Mouse (Mus musculus) brain, embryonic 14.5 days (tissue): ENCODE data around the gene Inpp5d. TPM values are rescaled to one million over a fixed set of nuclear protein-coding genes. Genes with fewer than 3 reads are reported as not detected.

Experiments used
- DNase-seq: peaks from one replicate; pipeline ENCODE4 v3.0.0-alpha.2; 2011; ENCODE audit warnings: low read depth
- CTCF ChIP-seq: fragments of 200-500 bp; IDR thresholded peaks from 2 replicates; pipeline ENCODE4 v1.5.1; 2012; ENCODE audit warnings: inconsistent platforms, mild to moderate bottlenecking, moderate library complexity, borderline replicate concordance; ENCODE audit not compliant: insufficient read depth, insufficient read length; ENCODE audit errors: extremely low read depth
- POLR2A ChIP-seq: fragments of 200-500 bp; IDR thresholded peaks from 2 replicates; pipeline ENCODE4 v1.6.1; 2012; ENCODE audit warnings: mild to moderate bottlenecking, inconsistent platforms, borderline replicate concordance; ENCODE audit not compliant: poor library complexity, insufficient read depth, insufficient read length, severe bottlenecking; ENCODE audit errors: extremely low read depth
- polyA plus RNA-seq: library from polyadenylated mRNA; depleted of rRNA; stranded (reverse); fragments of >200 nt; gene quantifications from 2 replicates; pipeline ENCODE4 v1.2.3, GENCODE M21; 2012; rRNA removed

The Inpp5d gene
- polyA plus RNA-seq, 1 experiment: 4.6 TPM

DNA sequence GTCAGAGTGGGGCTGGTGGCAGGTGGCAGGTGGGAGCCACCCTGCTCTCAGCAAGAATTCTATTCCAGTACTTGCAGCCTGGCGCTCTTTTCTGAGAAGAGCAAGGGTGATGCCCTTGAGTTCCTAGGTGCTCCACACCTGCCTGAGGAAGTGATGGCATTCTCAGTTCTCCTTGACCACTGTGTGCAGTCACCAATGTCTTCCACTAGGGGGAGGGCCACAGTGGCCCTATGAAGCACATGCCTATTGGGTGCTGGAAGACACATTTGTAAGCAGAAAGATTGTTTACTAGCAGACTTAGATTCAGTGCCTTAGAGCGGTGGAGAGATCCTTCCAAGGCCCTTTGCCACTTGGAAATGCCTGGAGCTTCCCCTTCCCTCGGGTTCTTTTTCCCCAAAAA, 146.1 kb downstream of the Inpp5d start:
- no peak for DNase-seq
- peak; percentile 42; the same call in 1 of the 2 replicates for TF ChIP-seq CTCF
- TF ChIP-seq POLR2A: no peak

DNA sequence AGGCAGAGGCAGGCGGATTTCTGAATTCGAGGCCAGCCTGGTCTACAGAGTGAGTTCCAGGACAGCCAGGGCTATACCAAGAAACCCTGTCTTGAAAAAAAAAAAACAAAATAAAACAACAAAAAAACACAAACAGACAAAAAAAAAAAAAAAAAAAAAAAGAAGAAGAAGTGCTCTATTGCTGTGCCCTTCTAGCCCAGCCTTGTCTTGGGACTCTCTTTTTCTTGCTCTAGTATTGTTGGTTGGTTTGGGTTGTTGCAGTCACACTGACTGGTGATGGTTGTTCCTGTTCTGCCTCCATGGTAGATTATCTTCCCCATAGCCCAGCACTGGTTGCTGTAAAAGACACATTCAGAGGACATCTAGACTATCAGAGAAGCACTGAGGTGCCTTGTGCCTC, 149.2 kb downstream of the Inpp5d start:
- DNase-seq: no peak
- TF ChIP-seq POLR2A: no peak
- TF ChIP-seq CTCF: no peak

Other genes with a start within 250 kb of the Inpp5d start
- gene Kcnj13, start 225.6 kb upstream of the Inpp5d start, polyA plus RNA-seq: 2.7 and 6.8 TPM in 2 replicates
- 0.40 and 1.0 TPM in 2 replicates for gene Snorc, start 150.0 kb upstream of the Inpp5d start, polyA plus RNA-seq
- gene Neu2, start 110.4 kb upstream of the Inpp5d start, polyA plus RNA-seq: 0.16 and 0.22 TPM in 2 replicates
- gene Ngef, start 46.4 kb upstream of the Inpp5d start, polyA plus RNA-seq: 9.7 and 11.9 TPM in 2 replicates
- gene Atg16l1, start 135.6 kb downstream of the Inpp5d start, polyA plus RNA-seq: 80.8 and 83.9 TPM in 2 replicates
- 0.83 and 0.90 TPM in 2 replicates for gene Sag, start 183.4 kb downstream of the Inpp5d start, polyA plus RNA-seq
- gene Dgkd, start 233.0 kb downstream of the Inpp5d start, polyA plus RNA-seq: 52.9 and 54.6 TPM in 2 replicates